Mouse (Mus musculus): Measurements from ENCODE around the gene Vmn1r71. TPM values are rescaled to one million over a fixed set of nuclear protein-coding genes. Genes with fewer than 3 reads are reported as not detected.
"Not testable (repeated sequence)": the region's sequence is repeated elsewhere in the genome, so short reads cannot be mapped to it uniquely, and the experiment has no call there.

Vmn1r71 gene
- total RNA-seq (2021): not detected
- long read RNA-seq, experiment 1: 0 reads
- long read RNA-seq, experiment 2: 0 reads

DNA sequence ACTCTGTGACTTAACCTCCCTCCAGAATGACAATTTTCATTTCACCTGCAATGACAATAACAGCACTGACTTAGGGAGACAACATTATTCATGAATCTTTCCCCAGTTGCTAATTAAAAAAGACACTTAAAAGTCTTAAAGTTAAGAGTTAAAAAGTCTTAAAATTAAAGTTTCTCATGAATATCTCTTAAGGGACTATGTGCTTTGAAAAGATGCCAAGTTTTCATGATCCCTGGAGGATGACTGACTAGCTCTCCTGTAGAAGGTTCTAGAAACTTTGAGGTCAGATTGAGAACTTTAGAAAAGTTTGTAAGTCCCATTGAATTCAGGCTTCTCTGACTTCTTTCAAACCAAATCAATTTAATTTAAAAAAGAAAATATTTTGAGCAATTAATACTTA lies at the start of gene Vmn1r71:
Vmn1r71 (minus strand) TSS at position 101 of the 400 bp plus-strand sequence.
- DNase-seq (ENCODE audit: low spot score in 2 of 2): no peak

DNA sequence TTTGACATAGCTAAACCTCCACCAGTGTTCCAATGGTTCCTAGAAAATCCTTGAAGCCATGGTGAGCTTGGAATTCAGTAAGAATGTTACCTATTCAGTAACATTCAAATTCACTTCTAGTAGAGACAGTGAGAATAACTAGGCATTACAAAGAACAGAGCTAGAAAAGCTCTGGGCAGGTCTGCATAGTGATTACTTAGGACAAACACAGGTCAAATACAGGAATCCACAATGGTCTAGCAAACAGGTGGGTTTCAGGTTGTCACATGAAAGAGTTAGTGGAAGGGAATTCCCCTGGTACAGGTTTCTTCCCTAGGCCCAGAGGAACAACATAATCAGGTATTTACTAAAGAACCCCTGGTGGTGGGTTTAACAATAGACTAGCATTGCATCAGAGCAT lies 3.4 kb upstream of the Vmn1r71 start:
- not testable (repeated sequence) for DNase-seq (ENCODE audit: low spot score in 2 of 2)

Other genes with a start within 250 kb of the Vmn1r71 start
- gene Vmn1r68, start 195.9 kb downstream of the Vmn1r71 start, total RNA-seq (2021): not detected
- gene Vmn1r69, start 140.7 kb downstream of the Vmn1r71 start, total RNA-seq (2021): not detected
- gene Vmn1r70, start 122.8 kb downstream of the Vmn1r71 start, total RNA-seq (2021): not detected
- gene Nlrp4b, start 66.6 kb downstream of the Vmn1r71 start, total RNA-seq (2021): not detected
- not detected for gene Zscan4b, start 150.7 kb upstream of the Vmn1r71 start, total RNA-seq (2021)

Data from gastrocnemius, postnatal 4 days (tissue).